Mouse (Mus musculus): ENCODE measurements at regions not wholly inside any gene's neighbourhood (a gene's known extent, or its start where the extent isn't known, plus 50 kb on each side); places are given as distances from the start of the nearest gene placed in this dataset.
A peak's percentile ranks its signal among the peaks of the same experiment; 100 is the strongest.

DNA sequence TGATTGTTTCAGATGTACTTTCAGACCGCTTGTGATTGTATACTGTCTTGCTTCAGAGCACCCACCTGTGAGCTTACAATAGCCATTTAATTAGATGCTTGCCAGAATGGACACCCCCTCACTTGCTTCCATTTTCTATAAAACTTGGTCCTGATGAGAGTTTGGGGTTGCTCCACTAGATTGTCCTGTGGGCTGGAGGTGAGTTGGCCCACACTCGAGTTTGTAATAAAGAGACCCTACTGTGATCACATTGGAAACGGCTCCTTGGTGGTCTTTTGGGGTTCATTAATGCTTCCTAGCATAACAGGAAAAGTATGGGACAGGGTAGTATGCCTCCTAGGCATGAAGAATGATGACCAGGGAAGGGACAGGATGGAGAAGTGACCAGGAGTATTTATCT, 98.8 kb upstream of the Zfp648 start:
- no peak for ATAC-seq
- Histone ChIP-seq H3K4me1 (ENCODE audit: control insufficient read depth, insufficient read depth, low read depth, low read length) (peaks cover 11% of the 10 kb centered on the region), H3K27me3 (replicated peaks; ENCODE audit: control insufficient read depth, insufficient read depth, low read length) (no peaks in the 10 kb centered on the region), H3K9ac (ENCODE audit: low read depth, low read length) (no peak overlapping the region), H3K4me2 (ENCODE audit: low read length) (no peak overlapping the region), H3K4me3 (ENCODE audit: low read length) (no peak overlapping the region), H3K27ac (ENCODE audit: low read depth, low read length) (peak overlapping the region; percentile 48; the same call in 1 of the 2 replicates), H3K36me3 (ENCODE audit: control insufficient read depth, insufficient read depth, low read length) (no peaks in the 10 kb centered on the region), H3K9me3 (ENCODE audit: control insufficient read depth, low read length) (no peaks in the 10 kb centered on the region)
- WGBS: 66% methylated on average over 3 of the region's 3 CpGs

- Histone ChIP-seq H3K9ac (ENCODE audit: low read depth, low read length) (no peak overlapping the region), H3K27me3 (replicated peaks; ENCODE audit: control insufficient read depth, insufficient read depth, low read length) (no peaks in the 10 kb centered on the region), H3K4me1 (ENCODE audit: control insufficient read depth, insufficient read depth, low read depth, low read length) (peaks cover 11% of the 10 kb centered on the region), H3K36me3 (ENCODE audit: control insufficient read depth, insufficient read depth, low read length) (no peaks in the 10 kb centered on the region), H3K27ac (ENCODE audit: low read depth, low read length) (peak overlapping the region; percentile 18), H3K4me3 (ENCODE audit: low read length) (no peak overlapping the region), H3K9me3 (ENCODE audit: control insufficient read depth, low read length) (no peaks in the 10 kb centered on the region), H3K4me2 (ENCODE audit: low read length) (0 out of 2 replicates have a peak overlapping the region, but pooled peaks have one; percentile 10)
- peak; percentile 98 for ATAC-seq
- 16% methylated on average over 15 of the region's 15 CpGs for WGBS
Observed at GRCm38 (mm10) chr1:154102871-154103596, 98.0 kb upstream of the Zfp648 start.

DNA sequence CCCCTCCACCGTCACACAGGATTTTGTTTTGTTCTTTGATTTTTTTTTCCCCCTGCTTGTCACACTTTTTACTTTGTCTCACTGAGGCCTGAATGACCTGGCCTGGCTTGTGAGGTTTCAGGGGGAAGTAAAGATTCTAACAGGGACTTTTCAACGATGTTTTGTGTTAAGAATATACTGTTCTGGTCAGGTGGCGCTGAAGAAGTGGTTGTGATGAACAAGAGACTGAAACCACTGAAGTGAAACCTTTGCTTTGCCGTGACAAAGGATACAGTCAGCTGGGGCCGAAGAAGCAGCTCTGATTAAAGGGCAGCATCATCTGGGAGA, 97.4 kb upstream of the Zfp648 start:
- Histone ChIP-seq H3K4me1 (ENCODE audit: control insufficient read depth, insufficient read depth, low read depth, low read length) (peaks cover 11% of the 10 kb centered on the region), H3K9ac (ENCODE audit: low read depth, low read length) (no peak overlapping the region), H3K27ac (ENCODE audit: low read depth, low read length) (peak overlapping the region; percentile 18), H3K36me3 (ENCODE audit: control insufficient read depth, insufficient read depth, low read length) (no peaks in the 10 kb centered on the region), H3K9me3 (ENCODE audit: control insufficient read depth, low read length) (no peaks in the 10 kb centered on the region), H3K4me2 (ENCODE audit: low read length) (no peak overlapping the region), H3K27me3 (replicated peaks; ENCODE audit: control insufficient read depth, insufficient read depth, low read length) (no peaks in the 10 kb centered on the region), H3K4me3 (ENCODE audit: low read length) (no peak overlapping the region)
- no peak for ATAC-seq
- WGBS: 37% methylated on average over 5 of the region's 5 CpGs

DNA sequence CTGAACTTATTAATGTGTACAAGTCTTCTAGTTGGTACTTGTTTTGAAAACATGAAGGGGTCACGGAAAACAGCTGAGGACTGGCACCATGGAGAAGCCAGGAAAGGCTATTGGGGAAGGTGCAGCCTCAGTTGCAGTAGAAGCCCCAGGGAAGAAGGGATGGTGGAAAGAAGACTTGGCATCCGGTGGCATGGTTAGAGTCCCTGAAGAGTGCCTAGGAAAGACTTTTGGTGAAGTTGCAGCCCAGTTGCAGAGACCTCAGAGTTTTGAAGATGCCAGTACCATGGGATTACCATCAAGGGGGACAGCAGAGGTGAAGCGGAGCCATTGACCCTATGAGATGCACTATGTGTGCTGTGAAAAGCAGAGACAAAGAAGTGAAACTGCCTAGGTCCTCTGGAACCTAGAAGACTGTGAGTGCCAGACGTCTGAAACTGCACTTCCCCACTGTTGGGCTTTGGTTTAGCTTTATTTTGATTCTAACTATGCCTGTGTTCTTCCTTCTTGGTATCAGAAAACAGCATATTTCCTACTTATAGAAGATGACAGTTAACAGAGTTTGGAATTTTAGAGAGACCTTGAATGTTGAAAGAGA, 96.9 kb upstream of the Zfp648 start:
- no peaks in the 10 kb centered on the region for H3K9me3 ChIP-seq (ENCODE audit: control insufficient read depth, low read length)
- H3K4me2 ChIP-seq (ENCODE audit: low read length): no peak overlapping the region
- no peaks in the 10 kb centered on the region for H3K27me3 ChIP-seq (replicated peaks; ENCODE audit: control insufficient read depth, insufficient read depth, low read length)
- no peak overlapping the region for H3K9ac ChIP-seq (ENCODE audit: low read depth, low read length)
- H3K27ac ChIP-seq (ENCODE audit: low read depth, low read length): peak overlapping the region; percentile 3; the same call in 1 of the 2 replicates
- WGBS: 78% methylated on average over 4 of the region's 4 CpGs
- no peaks in the 10 kb centered on the region for H3K36me3 ChIP-seq (ENCODE audit: control insufficient read depth, insufficient read depth, low read length)
- no peak for ATAC-seq
- H3K4me3 ChIP-seq (ENCODE audit: low read length): no peak overlapping the region
- H3K4me1 ChIP-seq (ENCODE audit: control insufficient read depth, insufficient read depth, low read depth, low read length): peaks cover 11% of the 10 kb centered on the region

DNA sequence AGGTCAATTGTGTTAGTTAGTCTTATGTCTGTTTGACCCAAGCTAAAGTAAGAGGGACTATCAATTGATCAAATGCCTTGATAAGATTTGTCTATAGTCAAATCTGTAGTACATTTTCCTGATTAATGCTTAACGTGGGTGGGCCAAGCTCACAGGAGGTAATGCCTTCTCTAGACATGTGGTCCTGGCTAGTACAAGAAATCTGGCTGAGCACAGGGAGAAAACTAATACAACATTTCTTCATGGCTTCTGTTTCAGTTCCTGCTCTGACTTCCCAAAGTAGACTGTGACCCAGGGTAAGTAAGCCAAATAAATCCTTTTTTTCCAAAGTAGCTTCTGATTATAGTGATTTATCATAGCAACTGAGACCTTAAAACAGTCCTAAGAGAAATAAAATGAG, 96.2 kb upstream of the Zfp648 start:
- Histone ChIP-seq H3K9me3 (ENCODE audit: control insufficient read depth, low read length) (no peaks in the 10 kb centered on the region), H3K27ac (ENCODE audit: low read depth, low read length) (no peak overlapping the region), H3K4me2 (ENCODE audit: low read length) (no peak overlapping the region), H3K9ac (ENCODE audit: low read depth, low read length) (no peak overlapping the region), H3K4me3 (ENCODE audit: low read length) (no peak overlapping the region), H3K27me3 (replicated peaks; ENCODE audit: control insufficient read depth, insufficient read depth, low read length) (no peaks in the 10 kb centered on the region), H3K4me1 (ENCODE audit: control insufficient read depth, insufficient read depth, low read depth, low read length) (peaks cover 11% of the 10 kb centered on the region), H3K36me3 (ENCODE audit: control insufficient read depth, insufficient read depth, low read length) (no peaks in the 10 kb centered on the region)
- no peak for ATAC-seq
- 76% methylated on average over 1 of the region's 1 CpGs for WGBS

GRCm38 (mm10) chr1:154112500-154112899, 88.5 kb upstream of the Zfp648 start:
- no peaks in the 10 kb centered on the region for H3K27me3 ChIP-seq (replicated peaks; ENCODE audit: control insufficient read depth, insufficient read depth, low read length)
- no peaks in the 10 kb centered on the region for H3K36me3 ChIP-seq (ENCODE audit: control insufficient read depth, insufficient read depth, low read length)
- no peak overlapping the region for H3K27ac ChIP-seq (ENCODE audit: low read depth, low read length)
- H3K9me3 ChIP-seq (ENCODE audit: control insufficient read depth, low read length): no peaks in the 10 kb centered on the region
- no peak overlapping the region for H3K9ac ChIP-seq (ENCODE audit: low read depth, low read length)
- peaks cover under 1% of the 10 kb centered on the region for H3K4me1 ChIP-seq (ENCODE audit: control insufficient read depth, insufficient read depth, low read depth, low read length)
- ATAC-seq: no peak
- no peak overlapping the region for H3K4me3 ChIP-seq (ENCODE audit: low read length)
- no peak overlapping the region for H3K4me2 ChIP-seq (ENCODE audit: low read length)
- 83% methylated on average over 3 of the region's 3 CpGs for WGBS

DNA sequence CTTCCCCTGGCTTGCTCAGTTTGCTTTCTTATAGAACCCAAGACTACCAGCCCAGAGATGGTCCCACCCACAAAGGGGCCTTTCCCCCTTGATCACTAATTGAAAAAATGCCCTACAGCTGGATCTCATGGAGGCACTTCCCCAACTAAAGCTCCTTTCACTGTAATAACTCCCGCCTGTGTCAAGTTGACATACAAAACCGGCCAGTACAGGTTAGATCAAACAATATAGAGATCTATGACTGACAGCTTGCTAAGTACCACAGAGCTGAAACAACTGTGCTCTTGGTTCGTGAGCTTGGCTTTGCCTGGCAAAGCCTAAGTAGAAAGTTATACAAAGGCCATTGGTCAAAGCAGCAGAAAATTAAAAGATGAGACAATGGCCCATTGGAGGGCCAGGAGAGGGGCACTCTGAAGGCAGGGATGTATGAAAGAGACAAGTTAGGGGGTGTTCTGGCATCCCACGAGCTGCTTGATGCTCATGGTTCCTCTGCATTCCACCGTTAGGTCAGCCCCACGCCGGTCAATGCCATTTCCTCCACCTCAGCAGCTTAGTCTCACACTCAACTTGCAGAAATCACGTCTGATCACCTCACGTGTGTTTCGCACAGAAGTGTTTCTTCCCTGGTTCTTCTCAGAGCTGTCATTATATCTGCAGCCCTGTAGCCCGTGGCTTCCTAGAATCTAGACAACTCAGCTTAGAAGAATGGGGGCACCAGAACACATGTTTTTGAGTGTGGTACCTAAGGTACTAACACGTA, 87.5 kb upstream of the Zfp648 start:
- Histone ChIP-seq H3K4me2 (ENCODE audit: low read length) (no peak overlapping the region), H3K4me3 (ENCODE audit: low read length) (no peak overlapping the region), H3K4me1 (ENCODE audit: control insufficient read depth, insufficient read depth, low read depth, low read length) (peaks cover 8% of the 10 kb centered on the region), H3K9me3 (ENCODE audit: control insufficient read depth, low read length) (no peaks in the 10 kb centered on the region), H3K27me3 (replicated peaks; ENCODE audit: control insufficient read depth, insufficient read depth, low read length) (no peaks in the 10 kb centered on the region), H3K9ac (ENCODE audit: low read depth, low read length) (no peak overlapping the region), H3K36me3 (ENCODE audit: control insufficient read depth, insufficient read depth, low read length) (no peaks in the 10 kb centered on the region), H3K27ac (ENCODE audit: low read depth, low read length) (no peak overlapping the region)
- no peak for ATAC-seq
- 91% methylated on average over 12 of the region's 12 CpGs for WGBS

GRCm38 (mm10) chr1:154116188-154116710, 84.7 kb upstream of the Zfp648 start:
- Histone ChIP-seq H3K9ac (ENCODE audit: low read depth, low read length) (no peak overlapping the region), H3K9me3 (ENCODE audit: control insufficient read depth, low read length) (no peaks in the 10 kb centered on the region), H3K4me1 (ENCODE audit: control insufficient read depth, insufficient read depth, low read depth, low read length) (peaks cover 8% of the 10 kb centered on the region), H3K4me3 (ENCODE audit: low read length) (no peak overlapping the region), H3K27ac (ENCODE audit: low read depth, low read length) (no peak overlapping the region), H3K27me3 (replicated peaks; ENCODE audit: control insufficient read depth, insufficient read depth, low read length) (no peaks in the 10 kb centered on the region), H3K4me2 (ENCODE audit: low read length) (no peak overlapping the region), H3K36me3 (ENCODE audit: control insufficient read depth, insufficient read depth, low read length) (no peaks in the 10 kb centered on the region)
- WGBS: 88% methylated on average over 7 of the region's 7 CpGs
- ATAC-seq: no peak

DNA sequence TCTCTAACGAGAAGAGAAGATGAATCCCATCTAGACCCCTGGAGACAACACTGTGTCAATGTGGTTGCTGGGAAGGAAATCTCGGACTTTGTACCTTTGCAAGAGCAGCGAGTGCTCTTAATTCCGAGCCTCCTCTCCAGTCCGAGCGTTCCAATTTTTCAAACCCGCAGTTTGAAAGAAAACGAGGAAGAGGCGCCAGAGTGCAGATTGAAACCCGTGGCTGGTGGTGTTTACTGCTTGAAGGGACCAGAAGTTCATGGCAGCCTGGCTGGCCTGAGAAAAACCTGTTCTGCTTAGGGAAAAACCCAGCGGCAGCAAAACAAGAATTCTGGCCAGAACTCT, 83.7 kb upstream of the Zfp648 start:
- 42% methylated on average over 11 of the region's 11 CpGs for WGBS
- ATAC-seq: no peak
- peak overlapping the region; percentile 33; the same call in 1 of the 2 replicates for H3K9ac ChIP-seq (ENCODE audit: low read depth, low read length)
- no peaks in the 10 kb centered on the region for H3K36me3 ChIP-seq (ENCODE audit: control insufficient read depth, insufficient read depth, low read length)
- peaks cover 8% of the 10 kb centered on the region for H3K4me1 ChIP-seq (ENCODE audit: control insufficient read depth, insufficient read depth, low read depth, low read length)
- H3K9me3 ChIP-seq (ENCODE audit: control insufficient read depth, low read length): no peaks in the 10 kb centered on the region
- peak overlapping the region; percentile 37 for H3K27ac ChIP-seq (ENCODE audit: low read depth, low read length)
- peak overlapping the region; percentile 37 for H3K4me2 ChIP-seq (ENCODE audit: low read length)
- no peak overlapping the region for H3K4me3 ChIP-seq (ENCODE audit: low read length)
- no peaks in the 10 kb centered on the region for H3K27me3 ChIP-seq (replicated peaks; ENCODE audit: control insufficient read depth, insufficient read depth, low read length)
